ENCODE assay signal across 9 mouse cellular contexts in genomic region chr1:182124924-182125368, GRCm38 (mm10). TPM values are rescaled to one million over a fixed set of nuclear protein-coding genes. Genes with fewer than 3 reads are reported as not detected.
DNase-seq lines count a peak whose midpoint lies in the region; ATAC-seq lines count a peak whose summit lies in the region.
"Had no signal": no experiment of that assay in that cellular context is flagged by ENCODE, and none has a peak within 500 bp of the region (broad histone marks: within the 10 kb centered on the region; RNA-seq: fewer than 3 reads in every experiment).

No protein-coding gene starts in this region.

- peak overlapping the region; percentile 81 for H3K9ac ChIP-seq in heart, embryonic 14.5 days (ENCODE audit: low read length)
- peak overlapping the region; percentile 85 for H3K9ac ChIP-seq in liver, embryonic 15.5 days
- peak overlapping the region; percentile 80 for H3K9ac ChIP-seq in neural tube, embryonic 11.5 days (ENCODE audit: low read length)
- H3K9ac ChIP-seq in stomach, embryonic 16.5 days (ENCODE audit: low read length), result peak overlapping the region; percentile 76

- H3K27ac ChIP-seq in brown adipose tissue, adult 24 weeks (replicated peaks; ENCODE audit: low read depth, low read length), result peak overlapping the region; percentile 51
- H3K27ac ChIP-seq in heart, embryonic 14.5 days (replicated peaks in 1 of 2; ENCODE audit: control insufficient read depth in 1 of 2, insufficient read depth in 1 of 2, low read depth in 2 of 2, low read length in 2 of 2), result peak overlapping the region; percentile 65 to 80
- H3K27ac ChIP-seq in liver, embryonic 15.5 days (replicated peaks), result peak overlapping the region; percentile 85
- H3K27ac ChIP-seq in neural tube, embryonic 11.5 days (ENCODE audit: low read depth, low read length), result peak overlapping the region; percentile 69
- peak overlapping the region; percentile 76 for H3K27ac ChIP-seq in stomach, embryonic 16.5 days (ENCODE audit: low read length)

- ATAC-seq in erythroid progenitor cell, adult 5-6 weeks (replicated peaks; ENCODE audit: low FRiP score, poor library complexity, severe bottlenecking), result peak; percentile 88
- peak; percentile 92 for ATAC-seq in heart, embryonic 14.5 days (ENCODE audit: insufficient number of reproducible peaks, insufficient read depth, low FRiP score, low read depth)
- ATAC-seq in liver, embryonic 15.5 days (ENCODE audit: insufficient read depth), result peak; percentile 91
- peak; percentile 94 for ATAC-seq in neural tube, embryonic 11.5 days (ENCODE audit: insufficient read depth, low FRiP score, low TSS enrichment)
- ATAC-seq in stomach, embryonic 16.5 days (ENCODE audit: insufficient read depth, low FRiP score), result peak; percentile 94

- peak overlapping the region; percentile 95 for H3K4me3 ChIP-seq in brown adipose tissue, adult 24 weeks (ENCODE audit: insufficient read depth, low read depth, low read length)
- peak overlapping the region; percentile 67 to 83 for H3K4me3 ChIP-seq in heart, embryonic 14.5 days (ENCODE audit: control insufficient read depth in 1 of 2, insufficient read depth in 1 of 2, low read depth in 1 of 2, low read length in 2 of 2)
- H3K4me3 ChIP-seq in liver, embryonic 15.5 days (replicated peaks), result peak overlapping the region; percentile 96
- peak overlapping the region; percentile 85 for H3K4me3 ChIP-seq in neural tube, embryonic 11.5 days (ENCODE audit: low read depth, low read length)
- H3K4me3 ChIP-seq in stomach, embryonic 16.5 days (replicated peaks; ENCODE audit: low read length), result peak overlapping the region; percentile 60

- under 1% methylated on average over 33 of the region's 33 CpGs for WGBS in heart, embryonic 14.5 days
- whole genome bisulfite sequencing in liver, embryonic 15.5 days (ENCODE audit: insufficient replicate concordance), result under 1% methylated on average over 33 of the region's 33 CpGs
- under 1% methylated on average over 31 of the region's 33 CpGs for WGBS in neural tube, embryonic 11.5 days
- under 1% methylated on average over 33 of the region's 33 CpGs for WGBS in stomach, embryonic 16.5 days

- peak overlapping the region; percentile 63 for H3K4me2 ChIP-seq in heart, embryonic 14.5 days (ENCODE audit: low read length)
- H3K4me2 ChIP-seq in liver, embryonic 15.5 days, result peak overlapping the region; percentile 75
- H3K4me2 ChIP-seq in neural tube, embryonic 11.5 days (ENCODE audit: low read depth), result peak overlapping the region; percentile 64
- peak overlapping the region; percentile 65 for H3K4me2 ChIP-seq in stomach, embryonic 16.5 days (ENCODE audit: low read depth, low read length)

- peaks cover 28% of the 10 kb centered on the region for H3K36me3 ChIP-seq in heart, embryonic 14.5 days (ENCODE audit: control insufficient read depth, insufficient read depth, low read length)
- H3K36me3 ChIP-seq in liver, embryonic 15.5 days (replicated peaks), result peaks cover 20% of the 10 kb centered on the region
- H3K36me3 ChIP-seq in neural tube, embryonic 11.5 days (ENCODE audit: control insufficient read depth, insufficient read depth, low read length), result no peaks in the 10 kb centered on the region; the same call in 1 of the 2 replicates
- H3K36me3 ChIP-seq in stomach, embryonic 16.5 days (ENCODE audit: control insufficient read depth, insufficient read depth, low read length), result peaks cover 10% of the 10 kb centered on the region; the same call in 1 of the 2 replicates

- DNase-seq in CD8-positive naive resting alpha-beta T cell, adult 2 months (ENCODE audit: low read depth in 2 of 2, low spot score in 2 of 2), result peak; percentile 77 to 81
- peak; percentile 91 to 92 for DNase-seq in kidney, postnatal 36 days
- DNase-seq in neural tube, embryonic 11.5 days (ENCODE audit: low spot score), result peak; percentile 87

- no peaks in the 10 kb centered on the region for H3K27me3 ChIP-seq in heart, embryonic 14.5 days (ENCODE audit: control insufficient read depth, insufficient read depth, low read length)
- H3K27me3 ChIP-seq in liver, embryonic 15.5 days, result no peaks in the 10 kb centered on the region
- no peaks in the 10 kb centered on the region for H3K27me3 ChIP-seq in neural tube, embryonic 11.5 days (ENCODE audit: control insufficient read depth, insufficient read depth, low read length)
- H3K27me3 ChIP-seq in stomach, embryonic 16.5 days (ENCODE audit: control insufficient read depth, insufficient read depth, low read length), result no peaks in the 10 kb centered on the region

- peaks cover 8% of the 10 kb centered on the region; the same call in 1 of the 2 replicates for H3K4me1 ChIP-seq in brown adipose tissue, adult 24 weeks (ENCODE audit: control insufficient read depth, insufficient read depth, insufficient read length, low read length)
- peaks cover 2 to 13% of the 10 kb centered on the region in 2 experiments; a peak in 3 of 4 replicates for H3K4me1 ChIP-seq in heart, embryonic 14.5 days (ENCODE audit: control insufficient read depth in 2 of 2, insufficient read depth in 2 of 2, low read length in 2 of 2)
- H3K4me1 ChIP-seq in liver, embryonic 15.5 days (replicated peaks), result peaks cover 21% of the 10 kb centered on the region
- peaks cover 6% of the 10 kb centered on the region for H3K4me1 ChIP-seq in neural tube, embryonic 11.5 days (ENCODE audit: control insufficient read depth, insufficient read depth, low read length)
- H3K4me1 ChIP-seq in stomach, embryonic 16.5 days (ENCODE audit: control insufficient read depth, insufficient read depth, low read length), result peaks cover 12% of the 10 kb centered on the region

- no peaks in the 10 kb centered on the region for H3K9me3 ChIP-seq in heart, embryonic 14.5 days (ENCODE audit: control insufficient read depth, low read length)
- H3K9me3 ChIP-seq in liver, embryonic 15.5 days (replicated peaks), result no peaks in the 10 kb centered on the region
- H3K9me3 ChIP-seq in neural tube, embryonic 11.5 days (ENCODE audit: control insufficient read depth, low read length), result no peaks in the 10 kb centered on the region
- no peaks in the 10 kb centered on the region for H3K9me3 ChIP-seq in stomach, embryonic 16.5 days (replicated peaks; ENCODE audit: control insufficient read depth, low read length)

RNA-seq across cellular contexts. Expression of gene Srp9, which starts 0.4 kb away (rescaled TPM):
- 85.3 and 87.3 TPM in 2 replicates for polyA plus RNA-seq in brown adipose tissue, adult 24 weeks (2012; ENCODE audit: insufficient read depth, insufficient read length, missing spikeins)
- 54.5 and 62.7 TPM in 2 replicates for total RNA-seq in erythroid progenitor cell, adult 5-6 weeks (2015; ENCODE audit: low replicate concordance)
- 24.2 and 58.1 TPM in 2 replicates for total RNA-seq in erythroid progenitor cell, adult 5-6 weeks (2017; ENCODE audit: low replicate concordance)
- polyA plus RNA-seq in heart, embryonic 14.5 days (2014; fragmentation: Nextera tagmentation; extraction: Ambion mirVana), result 112 and 113 TPM in 2 replicates
- 60.3 and 75.7 TPM in 2 replicates for polyA plus RNA-seq in liver, embryonic 15.5 days (2015; fragmentation: Nextera tagmentation; extraction: Ambion mirVana)
- polyA plus RNA-seq in neural tube, embryonic 11.5 days (2014; fragmentation: Nextera tagmentation; extraction: Ambion mirVana), result 151 and 157 TPM in 2 replicates
- 140 and 160 TPM in 2 replicates for polyA plus RNA-seq in stomach, embryonic 16.5 days (2015; fragmentation: Nextera tagmentation; extraction: Ambion mirVana)

RNA-seq across cellular contexts. Expression of gene Vmn1r1, which starts 39.3 kb away (rescaled TPM):
- polyA plus RNA-seq in brown adipose tissue, adult 24 weeks (2012; ENCODE audit: insufficient read depth, insufficient read length, missing spikeins), result not detected in 2 replicates
- total RNA-seq in erythroid progenitor cell, adult 5-6 weeks (2015; ENCODE audit: low replicate concordance), result not detected in 2 replicates
- not detected in 2 replicates for total RNA-seq in erythroid progenitor cell, adult 5-6 weeks (2017; ENCODE audit: low replicate concordance)
- not detected in 2 replicates for polyA plus RNA-seq in heart, embryonic 14.5 days (2014; fragmentation: Nextera tagmentation; extraction: Ambion mirVana)
- polyA plus RNA-seq in liver, embryonic 15.5 days (2015; fragmentation: Nextera tagmentation; extraction: Ambion mirVana), result not detected in 2 replicates
- not detected in 2 replicates for polyA plus RNA-seq in neural tube, embryonic 11.5 days (2014; fragmentation: Nextera tagmentation; extraction: Ambion mirVana)
- not detected in 2 replicates for polyA plus RNA-seq in stomach, embryonic 16.5 days (2015; fragmentation: Nextera tagmentation; extraction: Ambion mirVana)
- total RNA-seq: left cerebral cortex, adult 8-10 months had no signal

Comparison
In these comparisons a context has a peak if more than half of its experiments do, and no peak if none do; other contexts are left out.
1. Peak in every context shown above with its lines: DNase-seq, ATAC-seq, H3K4me3 ChIP-seq and H3K27ac ChIP-seq.